Mouse (Mus musculus) gastrocnemius, postnatal 36 days (tissue): ENCODE results near the gene Kcnip1. TPM values are rescaled to one million over a fixed set of nuclear protein-coding genes. Genes with fewer than 3 reads are reported as not detected.

Source experiments
- DNase-seq, 2 experiments: peaks; one replicate each; pipeline ENCODE4 v3.0.0; 2022
- intact Hi-C: fragments of 180-260 bp; cut with DNase I; formaldehyde crosslinking; loops from one replicate; pipeline ENCODE4 v1.15.1; 2025
- total RNA-seq, 2 experiments: library from RNA; stranded (reverse); gene quantifications; 2 replicates each; pipeline ENCODE4 v1.2.3; 2021

Gene Kcnip1
- total RNA-seq, 2 experiments from 2014 or later, result not detected

- intact Hi-C loops, result no loop called here
- no peak for DNase-seq
These were observed 389.8 kb downstream of the Kcnip1 start for GRCm38 (mm10) chr11:33603174-33603573.

GRCm38 (mm10) chr11:33598986-33599385 lies 394.0 kb downstream of the Kcnip1 start, which contains the start of gene D130052B06Rik:
Gene D130052B06Rik (plus strand): TSS chr11:33599302.
- intact Hi-C loops, result no loop called here
- DNase-seq, result no peak

- intact Hi-C loops, result no loop called here
- DNase-seq, result no peak
These were observed 396.3 kb downstream of the Kcnip1 start for GRCm38 (mm10) chr11:33596655-33597054.

GRCm38 (mm10) chr11:33592826-33593225 lies 400.1 kb downstream of the Kcnip1 start:
- intact Hi-C loops, result no loop called here
- DNase-seq, result no peak

- no peak for DNase-seq
- intact Hi-C loops, result no loop called here
These were observed 402.2 kb downstream of the Kcnip1 start for GRCm38 (mm10) chr11:33590771-33591170.

- no peak for DNase-seq
- intact Hi-C loops, result no loop called here
These were observed 406.3 kb downstream of the Kcnip1 start for GRCm38 (mm10) chr11:33586614-33587013.

GRCm38 (mm10) chr11:33579621-33580020 lies 413.3 kb downstream of the Kcnip1 start:
- intact Hi-C loops, result no loop called here

More at GRCm38 (mm10) chr11:33579621-33580020, 413.3 kb downstream of the Kcnip1 start:
- no peak for DNase-seq

Other genes starting within 250 kb of the Kcnip1 start
- gene Kcnmb1, start 30.1 kb downstream of the Kcnip1 start, total RNA-seq, result under 1 TPM; 0.10 TPM
- 1 to 10 TPM; 1.3 TPM for gene Lcp2, start 53.8 kb upstream of the Kcnip1 start, total RNA-seq
- gene 4930469K13Rik, start 105.4 kb upstream of the Kcnip1 start, total RNA-seq, result not detected
- not detected for gene Foxi1, start 214.9 kb upstream of the Kcnip1 start, total RNA-seq